Mouse (Mus musculus) forebrain, embryonic 16.5 days (tissue): ENCODE measurements around the gene Ccdc141. TPM values are rescaled to one million over a fixed set of nuclear protein-coding genes. Genes with fewer than 3 reads are reported as not detected.

Experiments used
- ATAC-seq: fragments of 200-750 bp; cut with Nextera tagmentation; 2 replicates; pipeline ENCODE4 v1.8.0; 2017; ENCODE audit warnings: mild to moderate bottlenecking, moderate library complexity
- H3K27ac ChIP-seq: fragments of 300-500 bp; sonication (generic); 2 replicates; pipeline ENCODE4 v1.5.1; 2014; ENCODE audit warnings: low read length, control low read depth
- H3K27me3 ChIP-seq: fragments of 300-500 bp; sonication (generic); replicated peaks from 2 replicates; pipeline ENCODE4 v1.6.1; 2014; ENCODE audit warnings: low read length; ENCODE audit not compliant: control insufficient read depth, insufficient read depth
- H3K36me3 ChIP-seq: fragments of 300-500 bp; sonication (generic); 2 replicates; pipeline ENCODE4 v1.6.1; 2014; ENCODE audit not compliant: control insufficient read depth, insufficient read depth
- H3K4me1 ChIP-seq: fragments of 300-500 bp; sonication (generic); replicated peaks from 2 replicates; pipeline ENCODE4 v1.6.1; 2014; ENCODE audit warnings: low read length; ENCODE audit not compliant: control insufficient read depth, insufficient read depth
- H3K4me2 ChIP-seq: fragments of 300-500 bp; sonication (generic); 2 replicates; pipeline ENCODE4 v1.6.1; 2014; ENCODE audit warnings: mild to moderate bottlenecking, low read length, control low read depth
- H3K4me3 ChIP-seq: fragments of 300-500 bp; sonication (generic); replicated peaks from 2 replicates; pipeline ENCODE4 v1.5.1; 2014; ENCODE audit warnings: mild to moderate bottlenecking, low read length, control low read depth
- H3K9ac ChIP-seq: fragments of 300-500 bp; sonication (generic); replicated peaks from 2 replicates; pipeline ENCODE4 v1.6.1; 2014; ENCODE audit warnings: low read depth, low read length, control low read depth
- H3K9me3 ChIP-seq: fragments of 300-500 bp; sonication (generic); 2 replicates; pipeline ENCODE4 v1.6.1; 2016; ENCODE audit warnings: low read length; ENCODE audit not compliant: control insufficient read depth
- WGBS: fragments of 180-500 bp; shearing (Covaris S2); extraction: QIAGEN DNeasy Blood & Tissue Kit; methylation state at CpG from one replicate; pipeline ENCODE4 v1.1.7; 2014; 5-methylcytosine and 5-hydroxymethylcytosine counted together
- polyA plus RNA-seq: library from polyadenylated mRNA; unstranded; fragments of >200 nt; fragmentation: Nextera tagmentation; extraction: Ambion mirVana; gene quantifications from 2 replicates; pipeline ENCODE4 v1.2.1, GENCODE M21; 2015

Gene Ccdc141
- polyA plus RNA-seq, 1 experiment from 2014 or later, result 4.8 TPM

DNA sequence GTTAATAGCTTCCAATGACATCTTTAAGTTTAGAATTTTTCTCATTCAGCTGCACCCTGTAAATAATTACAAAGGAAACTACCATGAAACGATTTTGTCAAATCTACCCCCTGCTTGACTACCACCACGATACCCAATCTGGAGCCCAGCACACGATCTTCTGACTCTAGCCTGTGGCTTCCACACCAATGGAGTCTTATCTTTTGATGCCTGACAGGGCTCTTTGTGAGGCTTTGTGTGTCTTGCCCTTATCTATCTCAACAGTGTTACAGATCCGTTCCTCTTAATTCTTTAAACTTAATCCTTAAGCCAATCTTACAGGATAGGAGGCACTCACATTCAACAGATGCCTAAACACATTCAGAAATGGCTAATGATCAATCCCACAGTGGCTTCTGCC lies 16.4 kb downstream of the Ccdc141 start:
- H3K27ac ChIP-seq, result no peak overlapping the region
- H3K4me2 ChIP-seq, result no peak overlapping the region
- peaks cover 7% of the 10 kb centered on the region for H3K4me1 ChIP-seq
- 0 out of 2 replicates have a peak, but pooled peaks cover 2% of the 10 kb centered on the region for H3K9me3 ChIP-seq
- no peak for ATAC-seq
- H3K36me3 ChIP-seq, result no peaks in the 10 kb centered on the region
- H3K4me3 ChIP-seq, result no peak overlapping the region
- 64% methylated on average over 4 of the region's 4 CpGs for WGBS
- H3K9ac ChIP-seq, result no peak overlapping the region
- no peaks in the 10 kb centered on the region for H3K27me3 ChIP-seq

DNA sequence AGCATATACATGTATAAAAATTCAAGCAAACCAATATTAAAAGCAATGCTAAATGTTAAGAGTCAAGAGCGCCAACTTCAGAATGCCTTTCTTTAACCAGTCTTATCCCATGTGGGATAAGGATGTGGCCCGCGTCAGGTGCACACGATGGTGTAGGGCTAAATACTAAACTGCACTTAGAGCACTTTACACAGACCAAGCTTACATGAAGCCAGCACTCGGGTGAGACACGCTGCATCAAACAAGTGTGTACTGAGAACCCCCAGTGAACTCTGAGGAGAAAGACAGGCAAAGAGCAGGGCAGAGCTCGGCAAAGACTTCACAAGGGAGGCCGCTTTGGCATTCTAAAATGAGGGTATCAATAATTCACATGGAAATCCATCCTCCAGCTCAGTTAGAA lies 19.2 kb downstream of the Ccdc141 start:
- Histone ChIP-seq H3K36me3 (no peaks in the 10 kb centered on the region), H3K4me2 (no peak overlapping the region), H3K4me3 (no peak overlapping the region), H3K27ac (no peak overlapping the region), H3K9ac (no peak overlapping the region), H3K9me3 (0 out of 2 replicates have a peak, but pooled peaks cover 2% of the 10 kb centered on the region), H3K4me1 (peaks cover 13% of the 10 kb centered on the region), H3K27me3 (no peaks in the 10 kb centered on the region)
- ATAC-seq, result no peak
- 95% methylated on average over 8 of the region's 8 CpGs for WGBS

DNA sequence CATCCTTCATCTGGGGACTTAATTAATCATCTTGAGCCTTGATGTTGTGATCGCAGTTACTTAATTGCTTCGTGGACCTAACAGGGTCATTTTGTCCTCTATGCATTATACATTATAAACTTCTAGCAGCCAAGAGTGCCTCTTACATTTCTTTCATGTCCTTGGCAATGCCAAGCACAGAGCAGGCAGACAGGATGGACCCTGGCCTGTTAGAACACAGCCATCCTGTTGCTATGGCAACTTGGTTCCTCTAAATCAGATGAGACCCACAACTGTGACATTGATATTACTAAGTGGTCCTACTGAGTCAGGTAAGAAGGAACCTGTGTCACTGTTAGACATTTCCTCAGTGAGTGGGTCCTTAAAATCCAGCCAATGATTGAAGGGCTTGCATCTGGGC lies 20.9 kb downstream of the Ccdc141 start:
- Histone ChIP-seq H3K4me2 (no peak overlapping the region), H3K9me3 (0 out of 2 replicates have a peak, but pooled peaks cover 2% of the 10 kb centered on the region), H3K27me3 (no peaks in the 10 kb centered on the region), H3K36me3 (no peaks in the 10 kb centered on the region), H3K9ac (no peak overlapping the region), H3K27ac (no peak overlapping the region), H3K4me1 (peaks cover 13% of the 10 kb centered on the region), H3K4me3 (no peak overlapping the region)
- ATAC-seq, result peak; percentile 21; the same call in 1 of the 2 replicates
- WGBS, result 27% methylated on average over 2 of the region's 2 CpGs

DNA sequence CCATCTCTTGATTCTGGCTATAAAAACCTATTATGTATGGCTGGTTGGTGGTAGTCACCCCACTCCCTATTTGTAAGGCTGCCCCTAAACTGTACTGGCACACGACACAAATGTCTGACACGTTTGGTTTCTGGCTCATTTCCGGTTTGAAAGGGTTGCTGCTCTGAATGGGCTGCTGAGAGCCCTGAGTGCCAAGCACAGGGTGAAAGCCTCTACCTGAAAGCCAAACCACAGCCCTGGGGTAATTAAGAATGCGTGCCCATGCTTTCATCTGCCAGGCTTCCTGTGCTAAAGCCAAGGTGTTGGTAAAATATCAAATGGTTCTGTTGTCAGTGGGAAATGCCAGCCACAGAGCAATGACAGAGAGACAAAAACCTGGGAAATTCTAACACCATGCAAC lies 22.2 kb downstream of the Ccdc141 start:
- WGBS, result 25% methylated on average over 4 of the region's 4 CpGs
- peaks cover 15% of the 10 kb centered on the region for H3K4me1 ChIP-seq
- H3K27me3 ChIP-seq, result no peaks in the 10 kb centered on the region
- peak overlapping the region; percentile 37; the same call in 1 of the 2 replicates for H3K27ac ChIP-seq
- H3K4me3 ChIP-seq, result no peak overlapping the region
- no peaks in the 10 kb centered on the region for H3K36me3 ChIP-seq
- peak; percentile 89 for ATAC-seq
- H3K9ac ChIP-seq, result no peak overlapping the region
- H3K4me2 ChIP-seq, result no peak overlapping the region
- 0 out of 2 replicates have a peak, but pooled peaks cover 2% of the 10 kb centered on the region for H3K9me3 ChIP-seq

DNA sequence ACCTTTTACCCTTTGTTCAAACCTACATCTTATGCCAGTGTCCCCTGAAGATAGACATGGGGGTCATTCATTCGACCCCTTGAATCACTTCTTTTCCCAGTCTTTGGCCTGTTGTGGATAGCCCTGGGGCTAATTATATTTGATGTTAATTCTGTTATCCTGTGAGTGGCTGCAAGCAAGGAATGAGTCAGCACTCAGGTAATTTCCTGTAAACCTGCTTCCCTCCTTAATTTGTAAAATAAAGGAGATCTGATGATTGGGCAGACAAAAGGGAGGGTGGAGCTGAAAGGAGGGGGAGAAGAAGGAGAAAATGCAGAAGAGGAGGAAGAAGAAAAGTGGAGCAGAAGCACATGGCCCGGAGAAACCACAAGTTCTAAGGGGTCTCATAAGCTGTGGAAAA lies 23.5 kb downstream of the Ccdc141 start:
- Histone ChIP-seq H3K4me2 (no peak overlapping the region), H3K36me3 (no peaks in the 10 kb centered on the region), H3K27me3 (no peaks in the 10 kb centered on the region), H3K4me1 (peaks cover 15% of the 10 kb centered on the region), H3K4me3 (no peak overlapping the region), H3K9ac (no peak overlapping the region), H3K27ac (no peak overlapping the region), H3K9me3 (no peaks in the 10 kb centered on the region)
- WGBS, result 77% methylated on average over 2 of the region's 2 CpGs
- ATAC-seq, result no peak

DNA sequence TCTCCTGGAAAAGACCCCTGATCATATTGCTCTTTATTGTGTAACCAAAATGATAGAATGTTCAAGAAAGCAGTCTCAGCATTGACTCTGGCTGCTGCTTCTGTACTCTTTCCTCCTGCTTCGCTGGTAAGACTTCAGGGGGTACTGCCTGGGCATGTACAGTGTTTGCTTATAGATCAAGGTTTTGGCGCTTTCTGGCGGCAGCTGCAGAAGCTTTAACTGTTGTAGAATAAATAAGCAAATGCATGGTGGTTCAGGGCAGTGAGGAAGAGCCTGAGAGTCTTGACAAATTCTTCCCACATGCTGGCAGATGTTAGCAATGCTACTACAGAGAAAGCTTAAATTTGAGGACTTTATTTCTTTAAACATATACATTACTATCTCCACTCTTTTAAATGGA lies 24.1 kb downstream of the Ccdc141 start:
- no peaks in the 10 kb centered on the region for H3K27me3 ChIP-seq
- no peak overlapping the region for H3K9ac ChIP-seq
- no peaks in the 10 kb centered on the region for H3K9me3 ChIP-seq
- no peaks in the 10 kb centered on the region for H3K36me3 ChIP-seq
- no peak overlapping the region for H3K4me3 ChIP-seq
- H3K4me2 ChIP-seq, result no peak overlapping the region
- no peak for ATAC-seq
- H3K27ac ChIP-seq, result no peak overlapping the region
- 72% methylated on average over 3 of the region's 3 CpGs for WGBS
- peaks cover 15% of the 10 kb centered on the region for H3K4me1 ChIP-seq

DNA sequence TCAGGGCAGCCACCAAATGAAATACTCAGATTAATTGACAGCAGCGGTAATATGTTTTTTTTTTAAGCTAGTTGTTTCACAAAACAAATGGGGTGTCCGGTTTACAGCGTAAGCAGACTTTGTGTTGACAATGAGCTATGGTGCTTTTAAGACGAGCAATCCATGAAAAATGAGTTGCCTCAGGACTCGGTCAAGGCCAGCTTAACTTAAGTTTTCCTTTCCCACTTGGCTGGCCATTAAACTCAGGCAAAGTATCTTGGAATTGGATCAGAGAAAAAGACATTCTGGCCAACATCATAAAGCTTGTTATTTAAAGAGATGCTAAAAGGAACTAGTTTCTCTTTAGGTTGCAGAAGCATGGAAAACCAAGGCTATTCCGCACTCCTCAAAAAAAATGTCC lies 26.9 kb downstream of the Ccdc141 start:
- H3K4me3 ChIP-seq, result no peak overlapping the region
- H3K4me2 ChIP-seq, result no peak overlapping the region
- H3K36me3 ChIP-seq, result no peaks in the 10 kb centered on the region
- H3K4me1 ChIP-seq, result peaks cover 6% of the 10 kb centered on the region
- no peak overlapping the region for H3K9ac ChIP-seq
- no peaks in the 10 kb centered on the region for H3K27me3 ChIP-seq
- 71% methylated on average over 6 of the region's 6 CpGs for WGBS
- ATAC-seq, result no peak
- no peaks in the 10 kb centered on the region for H3K9me3 ChIP-seq
- H3K27ac ChIP-seq, result no peak overlapping the region

DNA sequence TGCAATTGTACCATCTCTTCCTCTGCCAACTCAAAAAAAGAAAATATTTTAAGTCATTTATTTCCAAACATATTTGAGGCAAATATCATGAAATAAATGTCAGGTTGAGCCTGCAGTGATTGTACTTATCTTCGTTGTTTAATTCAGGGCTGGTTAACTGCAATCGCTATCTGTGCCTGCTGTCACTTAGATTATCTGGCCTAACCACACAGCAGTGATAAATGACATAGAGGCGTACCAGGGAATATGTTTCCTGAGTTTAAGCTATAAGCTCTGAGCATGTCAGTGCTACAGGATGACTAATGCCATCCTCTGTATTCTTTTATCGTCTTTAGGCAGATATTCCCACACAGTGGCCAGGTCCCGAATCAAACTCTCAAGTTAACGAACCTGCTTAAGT lies 31.6 kb downstream of the Ccdc141 start:
- ATAC-seq, result no peak
- Histone ChIP-seq H3K36me3 (no peaks in the 10 kb centered on the region), H3K4me3 (no peak overlapping the region), H3K9me3 (no peaks in the 10 kb centered on the region), H3K27ac (no peak overlapping the region), H3K4me1 (peaks cover 2% of the 10 kb centered on the region; the same call in 1 of the 2 replicates), H3K4me2 (no peak overlapping the region), H3K27me3 (no peaks in the 10 kb centered on the region), H3K9ac (no peak overlapping the region)
- WGBS, result 90% methylated on average over 6 of the region's 6 CpGs

DNA sequence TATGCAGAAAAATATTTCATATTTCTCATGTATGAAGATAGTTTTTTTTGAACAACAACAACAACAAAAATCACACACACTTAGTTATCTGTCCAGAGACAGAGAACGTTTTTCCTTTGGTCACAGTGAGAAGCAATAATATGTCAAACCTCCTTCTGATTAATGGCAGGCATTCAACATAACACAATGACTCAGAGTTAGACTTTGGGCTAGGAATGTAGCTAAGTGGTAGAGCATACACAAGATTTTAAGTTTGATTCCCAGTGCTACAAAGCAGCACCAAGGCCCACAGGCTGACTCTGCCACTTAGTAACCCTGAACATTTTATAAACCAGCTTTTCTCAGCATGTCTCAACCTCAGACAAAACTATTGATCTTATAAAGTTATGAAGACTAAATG lies 35.5 kb downstream of the Ccdc141 start:
- no peak overlapping the region for H3K9ac ChIP-seq
- no peaks in the 10 kb centered on the region for H3K36me3 ChIP-seq
- no peak overlapping the region for H3K4me3 ChIP-seq
- no peaks in the 10 kb centered on the region for H3K4me1 ChIP-seq
- H3K27me3 ChIP-seq, result no peaks in the 10 kb centered on the region
- no peak overlapping the region for H3K4me2 ChIP-seq
- H3K9me3 ChIP-seq, result no peaks in the 10 kb centered on the region
- WGBS, result 59% methylated on average over 1 of the region's 1 CpGs
- H3K27ac ChIP-seq, result no peak overlapping the region
- ATAC-seq, result no peak

DNA sequence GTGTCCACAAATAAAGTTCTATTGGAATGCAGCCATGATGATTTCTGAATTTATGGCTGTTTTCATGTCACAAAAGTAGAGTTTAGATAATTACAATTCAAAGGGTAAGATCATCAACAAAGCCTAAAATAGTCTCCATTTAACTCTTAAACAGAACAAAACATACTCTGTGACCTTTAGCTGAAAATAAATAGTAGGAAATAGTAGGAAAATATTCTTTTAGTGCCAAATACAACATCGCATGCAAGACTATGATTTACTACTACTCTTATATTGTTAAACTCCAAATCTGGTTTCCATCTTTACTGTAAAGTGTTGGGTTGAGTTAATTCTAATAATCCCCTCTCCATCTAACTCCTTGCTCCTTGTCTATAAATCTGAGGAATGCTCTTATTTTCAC lies 37.0 kb downstream of the Ccdc141 start:
- Histone ChIP-seq H3K9me3 (no peaks in the 10 kb centered on the region), H3K27me3 (no peaks in the 10 kb centered on the region), H3K4me2 (no peak overlapping the region), H3K27ac (no peak overlapping the region), H3K4me3 (no peak overlapping the region), H3K9ac (no peak overlapping the region), H3K4me1 (no peaks in the 10 kb centered on the region), H3K36me3 (no peaks in the 10 kb centered on the region)
- ATAC-seq, result no peak
- WGBS, result 97% methylated on average over 1 of the region's 1 CpGs
